Mouse (Mus musculus) stomach, postnatal 0 days (tissue): ENCODE results near the gene Nek9. TPM values are rescaled to one million over a fixed set of nuclear protein-coding genes. Genes with fewer than 3 reads are reported as not detected.

Source experiments
- ATAC-seq: fragments of 200-750 bp; cut with Nextera tagmentation; 2 replicates; pipeline ENCODE4 v1.8.0; 2017; ENCODE audit not compliant: low FRiP score, low TSS enrichment
- DNase-seq: peaks from one replicate; pipeline ENCODE4 v3.0.0-alpha.2; 2016; ENCODE audit warnings: low spot score
- H3K27ac ChIP-seq: fragments of 300-500 bp; sonication (generic); replicated peaks from 2 replicates; pipeline ENCODE4 v1.5.1; 2014; ENCODE audit warnings: mild to moderate bottlenecking, control low read depth
- H3K27me3 ChIP-seq: fragments of 300-500 bp; sonication (generic); 2 replicates; pipeline ENCODE4 v1.6.1; 2014; ENCODE audit warnings: low read length; ENCODE audit not compliant: control insufficient read depth, insufficient read depth
- H3K36me3 ChIP-seq: fragments of 300-500 bp; sonication (generic); 2 replicates; pipeline ENCODE4 v1.6.1; 2014; ENCODE audit warnings: low read length, mixed read lengths; ENCODE audit not compliant: control insufficient read depth, insufficient read depth
- H3K4me1 ChIP-seq: fragments of 300-500 bp; sonication (generic); replicated peaks from 2 replicates; pipeline ENCODE4 v1.6.1; 2014; ENCODE audit warnings: antibody characterized with exemption; ENCODE audit not compliant: control insufficient read depth, insufficient read depth
- H3K4me2 ChIP-seq: fragments of 300-500 bp; sonication (generic); replicated peaks from 2 replicates; pipeline ENCODE4 v1.6.1; 2014; ENCODE audit warnings: low read depth, mild to moderate bottlenecking, control low read depth, moderate library complexity
- H3K4me3 ChIP-seq: fragments of 300-500 bp; sonication (generic); 2 replicates; pipeline ENCODE4 v1.5.1; 2014; ENCODE audit warnings: low read depth, low read length, control low read depth
- H3K9ac ChIP-seq: fragments of 300-500 bp; sonication (generic); 2 replicates; pipeline ENCODE4 v1.6.1; 2014; ENCODE audit warnings: mild to moderate bottlenecking, low read length, control low read depth, mixed read lengths
- H3K9me3 ChIP-seq: fragments of 300-500 bp; sonication (generic); 2 replicates; pipeline ENCODE4 v1.6.1; 2016; ENCODE audit warnings: low read length; ENCODE audit not compliant: control insufficient read depth
- CTCF ChIP-seq: IDR thresholded peaks from 2 replicates; pipeline ENCODE4 v1.5.1; 2016; ENCODE audit warnings: antibody characterized with exemption, low read depth, mild to moderate bottlenecking, moderate library complexity
- EP300 ChIP-seq: optimal IDR thresholded peaks from 2 replicates; pipeline ENCODE3; 2016; ENCODE audit warnings: antibody characterized with exemption
- WGBS: fragments of 180-500 bp; shearing (Covaris S2); extraction: QIAGEN DNeasy Blood & Tissue Kit; methylation state at CpG from one replicate; pipeline ENCODE4 v1.1.7; 2014; 5-methylcytosine and 5-hydroxymethylcytosine counted together
- polyA plus RNA-seq: library from polyadenylated mRNA; unstranded; fragments of >200 nt; fragmentation: Nextera tagmentation; extraction: Ambion mirVana; gene quantifications from 2 replicates; pipeline ENCODE4 v1.2.1, GENCODE M21; 2015

Gene Nek9
- polyA plus RNA-seq, 1 experiment from 2014 or later, result 7.2 TPM

GRCm38 (mm10) chr12:85372068-85372665 is 33.0 kb upstream of the Nek9 start:
- Histone ChIP-seq H3K36me3 (no peaks in the 10 kb centered on the region), H3K27ac (peak overlapping the region; percentile 35; the same call in 1 of the 2 replicates), H3K4me1 (0 out of 2 replicates have a peak, but pooled peaks cover 2% of the 10 kb centered on the region), H3K4me3 (no peak overlapping the region), H3K9ac (no peak overlapping the region), H3K27me3 (no peaks in the 10 kb centered on the region), H3K9me3 (no peaks in the 10 kb centered on the region), H3K4me2 (no peak overlapping the region)
- WGBS, result 57% methylated on average over 8 of the region's 8 CpGs
- ATAC-seq (no peak), DNase-seq (no peak)
- TF ChIP-seq EP300 (no peak), CTCF (no peak)

DNA sequence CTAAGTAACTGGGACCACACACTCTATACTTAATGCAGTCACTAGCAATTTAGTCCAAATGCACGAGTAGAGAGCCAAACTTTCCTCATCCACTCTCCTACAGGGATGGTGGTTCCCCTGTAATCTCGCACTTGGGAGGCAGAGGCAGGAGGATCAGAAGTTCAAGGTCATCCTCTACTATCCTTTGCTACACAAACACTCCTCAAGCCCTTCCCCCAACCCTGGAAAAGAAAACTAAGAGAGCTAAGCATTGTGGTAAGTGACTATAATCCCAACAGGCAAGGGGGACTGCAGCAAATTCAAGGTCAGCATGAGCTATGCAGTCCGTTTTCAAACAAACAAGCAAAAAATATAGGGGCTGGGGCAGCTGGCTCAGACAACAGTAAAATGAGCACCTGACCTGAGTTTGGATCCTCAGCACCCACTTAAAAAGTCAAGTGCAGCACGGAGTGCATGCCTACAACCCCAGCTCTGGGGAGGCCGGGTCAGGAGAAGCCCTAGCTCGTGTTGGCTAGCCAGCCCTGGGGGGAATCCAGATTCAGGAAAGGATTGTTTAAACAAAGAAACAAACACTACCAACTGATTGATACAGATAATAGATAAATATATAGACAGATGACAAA is 29.4 kb upstream of the Nek9 start:
- H3K9ac ChIP-seq, result no peak overlapping the region
- H3K9me3 ChIP-seq, result no peaks in the 10 kb centered on the region
- 71% methylated on average over 6 of the region's 6 CpGs for WGBS
- H3K36me3 ChIP-seq, result no peaks in the 10 kb centered on the region
- TF ChIP-seq CTCF (no peak), EP300 (no peak)
- no peak overlapping the region for H3K4me2 ChIP-seq
- ATAC-seq, result no peak
- H3K27me3 ChIP-seq, result no peaks in the 10 kb centered on the region
- H3K4me1 ChIP-seq, result 0 out of 2 replicates have a peak, but pooled peaks cover 2% of the 10 kb centered on the region
- no peak overlapping the region for H3K27ac ChIP-seq
- no peak overlapping the region for H3K4me3 ChIP-seq
- DNase-seq, result no peak

DNA sequence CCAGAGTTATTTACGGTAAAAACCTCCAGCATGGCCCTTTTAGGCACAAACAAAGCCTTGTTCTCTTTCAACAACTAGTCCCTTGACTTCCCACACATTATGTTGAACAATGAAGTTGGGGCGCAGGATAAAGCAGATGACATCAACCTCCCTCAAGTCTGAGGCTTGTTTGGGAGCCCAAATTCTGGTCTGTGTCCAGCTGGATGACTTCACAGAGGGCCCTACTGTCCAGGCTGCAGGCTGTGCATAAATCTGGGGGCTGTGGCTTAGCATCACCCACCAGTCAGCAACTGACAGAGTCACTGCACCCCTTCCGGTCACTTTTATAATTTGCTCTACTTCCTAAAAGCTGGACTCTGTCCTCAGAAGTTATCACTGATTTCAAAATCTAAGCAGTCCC is 27.1 kb upstream of the Nek9 start:
- DNase-seq, result no peak
- Histone ChIP-seq H3K4me3 (no peak overlapping the region), H3K4me1 (no peaks in the 10 kb centered on the region; the same call in 1 of the 2 replicates), H3K9ac (no peak overlapping the region), H3K36me3 (no peaks in the 10 kb centered on the region), H3K27ac (no peak overlapping the region), H3K27me3 (no peaks in the 10 kb centered on the region), H3K9me3 (no peaks in the 10 kb centered on the region), H3K4me2 (no peak overlapping the region)
- ATAC-seq, result no peak
- 63% methylated on average over 3 of the region's 3 CpGs for WGBS
- TF ChIP-seq EP300 (no peak), CTCF (no peak)

DNA sequence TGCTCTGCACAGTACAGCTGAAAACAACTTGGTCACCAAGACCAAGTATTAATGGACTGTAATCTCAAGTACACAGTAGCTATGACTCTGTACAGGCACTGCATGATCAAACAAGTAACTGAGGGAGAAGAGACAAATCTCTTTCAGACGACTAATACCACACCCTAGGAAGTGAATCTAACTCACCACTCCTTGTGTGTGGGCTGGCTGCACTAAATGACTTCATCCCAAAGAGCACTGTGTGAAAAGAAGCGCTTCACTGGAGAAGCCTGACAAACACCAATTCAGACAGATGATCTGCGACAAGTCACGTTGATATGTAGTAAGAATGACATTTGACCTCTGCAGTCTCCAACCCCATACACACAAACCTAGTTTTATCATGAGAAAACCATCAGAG is 23.3 kb upstream of the Nek9 start:
- TF ChIP-seq CTCF (no peak), EP300 (no peak)
- Histone ChIP-seq H3K4me2 (no peak overlapping the region), H3K27ac (peak overlapping the region; percentile 49; the same call in 1 of the 2 replicates), H3K9me3 (no peaks in the 10 kb centered on the region), H3K4me3 (no peak overlapping the region), H3K36me3 (no peaks in the 10 kb centered on the region), H3K4me1 (no peaks in the 10 kb centered on the region; the same call in 1 of the 2 replicates), H3K9ac (no peak overlapping the region), H3K27me3 (no peaks in the 10 kb centered on the region)
- ATAC-seq (peak; percentile 80), DNase-seq (no peak)
- 50% methylated on average over 4 of the region's 4 CpGs for WGBS

DNA sequence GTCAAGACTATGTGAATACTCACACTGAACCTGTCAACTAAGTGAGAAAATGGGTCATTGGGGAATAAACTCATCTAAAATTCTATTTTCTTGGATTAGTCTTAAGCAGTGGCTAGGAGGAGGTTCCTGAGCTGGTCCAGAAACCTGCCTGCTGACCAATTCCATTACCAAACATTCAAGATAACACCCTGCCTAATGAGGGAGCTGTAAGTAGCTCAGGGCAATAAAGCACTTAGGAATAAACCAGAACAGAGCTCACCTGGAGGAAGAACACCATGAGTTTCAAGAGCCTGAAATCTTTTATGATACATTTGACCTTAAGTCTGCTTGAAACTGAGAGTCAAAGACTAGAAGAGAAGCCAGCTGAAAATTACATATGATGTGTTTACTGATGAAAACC is 22.4 kb upstream of the Nek9 start:
- Histone ChIP-seq H3K4me3 (no peak overlapping the region), H3K36me3 (no peaks in the 10 kb centered on the region), H3K4me2 (no peak overlapping the region), H3K27me3 (no peaks in the 10 kb centered on the region), H3K9me3 (no peaks in the 10 kb centered on the region), H3K27ac (peak overlapping the region; percentile 49; the same call in 1 of the 2 replicates), H3K9ac (no peak overlapping the region), H3K4me1 (no peaks in the 10 kb centered on the region; the same call in 1 of the 2 replicates)
- DNase-seq (no peak), ATAC-seq (no peak)
- TF ChIP-seq CTCF (no peak), EP300 (no peak)

DNA sequence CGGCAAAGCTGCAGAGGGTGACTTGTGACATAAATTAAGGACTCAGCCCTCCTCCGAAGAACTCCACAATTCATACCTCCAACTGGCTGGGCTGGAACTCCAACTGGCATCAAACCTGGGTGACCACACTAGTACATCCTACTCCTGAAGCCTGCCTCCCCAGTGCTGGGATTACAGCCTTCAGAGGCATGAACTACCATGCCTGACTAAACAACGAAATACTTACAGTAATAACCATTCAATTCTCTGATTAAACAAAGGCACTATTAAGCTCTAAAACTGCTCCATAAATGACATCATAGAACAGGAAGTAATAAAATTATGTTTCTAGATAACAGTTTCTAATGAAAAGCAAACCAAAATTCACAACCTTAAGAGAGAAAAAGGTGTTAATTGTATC is 22.0 kb upstream of the Nek9 start:
- Histone ChIP-seq H3K9ac (no peak overlapping the region), H3K27me3 (no peaks in the 10 kb centered on the region), H3K27ac (no peak overlapping the region), H3K4me2 (no peak overlapping the region), H3K9me3 (no peaks in the 10 kb centered on the region), H3K4me1 (no peaks in the 10 kb centered on the region; the same call in 1 of the 2 replicates), H3K36me3 (no peaks in the 10 kb centered on the region), H3K4me3 (no peak overlapping the region)
- 72% methylated on average over 3 of the region's 3 CpGs for WGBS
- no peak for TF ChIP-seq CTCF
- TF ChIP-seq EP300, result no peak
- ATAC-seq (no peak), DNase-seq (no peak)
